Mouse (Mus musculus): ENCODE data around the gene Pnpla6.

Pnpla6 gene

GRCm38 (mm10) chr8:3507979-3508754, 7.0 kb upstream of the Pnpla6 start:
- DNase-seq (ENCODE audit: low read depth), result no peak

- no peak for DNase-seq (ENCODE audit: low read depth)
Measured at GRCm38 (mm10) chr8:3514681-3515247, 420 bp upstream of the Pnpla6 start.

DNA sequence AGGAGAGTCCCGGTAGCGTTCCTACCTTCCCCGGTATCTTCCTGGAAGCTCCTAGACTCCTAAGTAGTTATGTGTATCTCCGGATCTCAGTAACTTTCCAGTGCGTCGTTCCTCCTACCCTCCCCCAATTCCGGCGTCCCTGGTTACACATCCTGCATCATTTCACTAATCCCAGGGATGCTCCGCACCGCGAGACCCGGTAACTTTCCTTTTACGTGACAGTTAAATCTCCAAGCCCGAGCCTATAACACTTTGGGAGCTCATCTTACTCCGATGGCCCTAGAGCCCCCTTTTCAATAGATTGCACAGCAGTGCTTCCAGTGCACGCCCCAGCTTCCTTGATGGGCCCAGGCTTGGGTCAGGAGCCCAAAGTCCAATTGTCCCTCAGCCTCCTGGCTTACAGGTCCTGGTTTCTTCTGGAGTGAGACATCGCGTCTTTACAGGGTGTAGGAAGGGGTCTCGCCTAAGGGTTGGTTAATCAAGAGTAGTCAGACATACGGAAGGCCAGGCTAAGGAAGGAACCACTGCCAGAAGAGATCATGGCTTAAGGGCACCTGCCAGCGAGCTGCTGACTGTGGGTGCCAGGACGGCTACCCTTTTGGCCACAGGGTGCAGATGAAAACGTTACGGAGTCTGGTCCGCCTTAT, 710 bp downstream of the Pnpla6 start:
- peak; percentile 45 for DNase-seq (ENCODE audit: low read depth)

DNA sequence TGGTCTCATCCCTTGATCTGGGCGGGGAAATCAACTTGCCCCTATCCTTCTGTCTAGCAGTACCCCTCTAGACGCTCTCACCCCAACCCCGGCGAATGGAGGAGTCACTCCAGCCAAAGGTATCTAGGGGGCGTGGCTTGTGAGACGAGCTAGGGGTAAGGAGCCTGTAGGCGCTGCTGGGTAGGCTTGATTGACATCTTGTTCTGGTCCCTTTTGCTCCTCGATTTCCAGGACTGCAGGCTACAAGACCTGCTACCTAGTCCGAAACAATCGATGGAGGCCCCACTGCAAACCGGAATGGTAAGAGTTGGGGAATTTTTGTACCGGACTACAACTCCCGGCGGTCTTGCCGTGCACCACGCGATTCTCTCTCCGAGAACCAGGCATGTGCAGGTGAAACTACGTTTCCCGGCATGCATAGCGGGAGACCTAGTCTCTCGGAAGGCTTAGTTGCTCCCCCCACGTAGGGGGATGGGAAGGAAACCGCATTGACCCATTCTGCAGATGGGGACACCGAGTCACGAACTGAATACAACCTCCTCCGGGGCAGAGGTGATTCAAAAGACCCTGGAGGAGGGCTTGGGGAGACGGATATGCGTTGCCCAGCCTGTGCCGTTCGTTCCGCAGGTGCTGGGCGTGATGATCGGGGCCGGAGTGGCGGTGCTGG, 1.4 kb downstream of the Pnpla6 start:
- peak; percentile 83 for DNase-seq (ENCODE audit: low read depth)

- no peak for DNase-seq (ENCODE audit: low read depth)
Measured at GRCm38 (mm10) chr8:3517117-3517495, 1.9 kb downstream of the Pnpla6 start.

DNA sequence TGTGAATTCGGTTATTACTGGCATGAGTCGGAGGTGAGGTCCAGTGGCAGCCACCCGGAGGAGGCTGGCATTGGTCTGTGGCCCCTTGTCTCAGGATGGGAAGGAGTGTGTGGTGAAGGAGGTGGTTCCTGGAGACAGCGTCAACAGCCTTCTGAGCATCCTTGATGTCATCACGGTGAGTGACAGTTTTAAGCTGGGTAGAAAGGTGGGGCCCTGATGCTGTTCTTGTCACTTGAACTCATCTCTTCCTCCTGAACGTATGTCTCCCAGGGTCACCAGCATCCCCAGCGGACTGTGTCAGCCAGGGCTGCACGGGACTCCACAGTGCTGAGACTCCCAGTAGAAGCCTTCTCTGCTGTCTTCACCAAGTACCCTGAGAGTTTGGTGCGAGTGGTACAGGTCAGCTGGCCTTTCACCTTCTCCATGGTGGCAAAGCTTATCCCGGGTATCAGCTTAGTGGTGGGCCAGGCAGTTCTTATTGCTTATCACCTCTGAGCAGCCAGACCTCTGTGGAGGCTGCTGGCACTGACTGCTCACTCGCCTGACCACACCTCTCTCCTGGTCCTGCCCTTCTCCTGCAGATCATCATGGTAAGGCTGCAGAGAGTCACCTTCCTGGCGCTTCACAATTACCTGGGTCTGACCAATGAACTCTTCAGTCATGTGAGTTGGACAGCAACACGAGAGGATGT, 7.0 kb downstream of the Pnpla6 start:
- no peak for DNase-seq (ENCODE audit: low read depth)

- no peak for DNase-seq (ENCODE audit: low read depth)
Measured at GRCm38 (mm10) chr8:3530816-3531215, 15.6 kb downstream of the Pnpla6 start.

DNA sequence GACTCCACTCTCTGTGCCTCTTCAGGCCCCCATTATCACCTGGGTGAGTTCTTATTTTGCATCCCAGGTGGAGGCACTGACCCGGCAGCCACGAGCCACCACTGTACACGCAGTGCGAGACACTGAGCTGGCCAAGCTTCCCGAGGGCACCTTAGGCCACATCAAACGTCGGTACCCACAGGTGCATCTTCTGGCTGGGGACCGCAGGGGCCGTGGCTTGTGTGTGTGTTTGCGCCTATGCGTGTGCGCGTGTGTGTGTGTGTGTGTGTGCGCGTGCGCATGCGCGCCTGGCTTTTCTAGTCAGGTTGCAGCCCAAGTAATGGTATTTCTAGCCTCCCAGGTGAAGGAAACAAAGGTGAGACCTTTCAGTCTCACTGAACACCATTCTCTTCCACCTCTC, 16.8 kb downstream of the Pnpla6 start:
- no peak for DNase-seq (ENCODE audit: low read depth)

- DNase-seq (ENCODE audit: low read depth), result peak; percentile 35
Measured at GRCm38 (mm10) chr8:3536053-3536841, 21.1 kb downstream of the Pnpla6 start.

DNA sequence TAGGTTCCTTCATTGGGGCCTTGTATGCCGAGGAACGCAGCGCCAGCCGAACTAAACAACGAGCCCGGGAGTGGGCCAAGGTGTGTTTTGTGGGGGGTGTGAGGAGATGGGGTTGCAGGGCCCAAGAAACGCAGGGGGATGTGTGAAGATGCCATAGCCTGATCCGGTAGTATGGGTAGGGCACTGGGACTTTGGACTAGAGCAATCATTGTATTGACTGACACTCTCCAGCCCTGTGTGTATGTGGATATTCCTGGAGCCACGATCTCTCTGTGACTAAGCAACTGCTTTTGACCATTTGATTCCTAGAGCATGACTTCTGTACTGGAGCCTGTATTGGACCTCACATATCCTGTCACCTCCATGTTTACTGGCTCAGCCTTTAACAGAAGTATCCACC, 21.8 kb downstream of the Pnpla6 start:
- DNase-seq (ENCODE audit: low read depth), result no peak

DNA sequence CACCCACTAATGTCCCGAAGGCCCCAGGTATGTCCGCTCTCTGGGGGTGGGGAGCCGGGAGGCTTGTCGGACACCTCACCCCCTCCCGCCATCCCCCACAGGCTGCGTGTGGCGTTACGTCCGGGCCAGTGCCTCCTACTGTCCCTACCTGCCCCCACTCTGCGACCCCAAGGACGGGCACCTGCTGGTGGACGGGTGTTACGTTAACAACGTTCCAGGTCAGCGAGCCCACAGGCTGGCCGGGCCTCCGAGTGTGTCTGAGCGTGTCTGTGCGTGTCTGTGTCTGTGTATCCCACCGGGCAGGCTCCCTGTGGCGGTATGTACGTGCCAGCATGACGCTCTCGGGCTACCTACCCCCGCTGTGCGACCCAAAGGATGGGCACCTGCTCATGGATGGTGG, 22.5 kb downstream of the Pnpla6 start:
- no peak for DNase-seq (ENCODE audit: low read depth)

DNA sequence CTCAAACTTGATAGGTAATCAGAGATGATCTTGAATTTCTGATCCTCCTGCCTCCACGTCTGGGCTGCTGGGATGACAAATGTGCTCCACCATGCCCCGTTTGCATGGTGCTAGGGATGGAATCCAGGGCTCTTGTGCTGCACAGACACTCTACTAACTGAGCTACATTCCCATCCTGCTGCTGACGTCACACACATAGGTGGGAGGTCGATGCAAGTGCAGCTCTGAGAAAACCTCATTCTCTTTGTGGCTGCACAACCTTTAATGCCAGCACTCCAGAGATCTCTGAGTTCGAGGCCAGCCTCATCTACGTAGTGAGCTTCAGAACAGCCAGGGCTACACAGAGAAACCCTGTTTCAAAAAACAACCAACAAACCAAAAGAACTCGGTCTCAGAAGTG, 24.0 kb downstream of the Pnpla6 start:
- no peak for DNase-seq (ENCODE audit: low read depth)

- DNase-seq (ENCODE audit: low read depth), result no peak
Measured at GRCm38 (mm10) chr8:3540076-3540475, 24.9 kb downstream of the Pnpla6 start.

DNA sequence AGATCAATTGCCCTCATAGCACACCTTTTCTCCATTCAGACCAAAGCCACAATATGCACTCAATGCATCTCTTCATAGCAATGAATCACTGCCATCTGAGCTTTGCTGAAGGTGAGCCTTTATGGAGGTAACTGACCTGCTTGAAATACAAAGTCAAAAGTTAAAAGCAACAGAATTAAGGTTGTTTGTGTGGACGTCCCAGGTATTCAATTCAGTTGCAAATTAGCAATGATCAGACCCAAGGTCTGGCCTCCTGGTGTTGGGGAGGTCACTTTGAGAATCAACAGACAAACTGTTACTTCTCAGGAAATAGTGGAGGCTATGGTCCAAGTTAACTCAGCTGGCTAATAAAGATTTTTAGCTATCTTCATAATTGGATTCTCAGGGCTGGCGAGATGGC, 31.3 kb downstream of the Pnpla6 start:
- DNase-seq (ENCODE audit: low read depth), result no peak

DNA sequence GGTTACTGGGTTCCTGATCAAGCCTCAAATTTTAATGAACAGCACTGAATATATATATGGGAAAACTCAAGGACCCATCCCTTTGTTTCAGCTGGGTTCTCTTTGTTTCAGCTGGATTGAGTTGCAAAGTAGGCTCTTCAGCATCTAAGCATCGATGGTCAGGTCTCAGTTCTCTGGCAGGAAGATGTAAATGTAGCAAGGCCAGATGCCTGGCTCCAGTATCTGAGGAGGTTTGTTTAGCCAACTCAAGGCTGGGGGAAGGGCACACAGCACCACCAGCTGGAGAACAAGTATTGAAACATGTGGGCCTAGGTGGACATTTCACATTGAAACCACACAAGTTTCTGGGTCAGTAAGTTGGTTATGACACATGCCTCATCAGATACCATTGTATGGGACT, 37.1 kb downstream of the Pnpla6 start:
- DNase-seq (ENCODE audit: low read depth), result peak; percentile 25

DNA sequence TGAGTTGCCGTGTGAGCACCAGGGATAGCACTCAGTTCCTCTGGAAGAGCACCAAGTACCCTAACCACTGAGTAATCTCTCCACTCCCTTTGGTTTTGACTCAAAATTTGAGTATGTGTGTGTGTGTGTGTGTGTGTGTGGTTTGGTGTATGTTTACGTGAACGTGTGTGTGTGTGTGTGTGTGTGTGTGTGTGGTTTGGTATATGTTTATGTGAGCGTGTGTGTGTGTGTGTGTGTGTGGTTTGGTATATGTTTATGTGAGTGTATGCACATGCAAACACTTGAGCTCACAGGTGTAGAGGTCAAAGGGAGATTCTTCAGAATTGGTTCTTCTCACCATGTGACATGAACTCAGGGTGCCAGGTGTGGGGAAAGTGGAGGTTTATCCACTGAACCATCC, 40.9 kb downstream of the Pnpla6 start:
- DNase-seq (ENCODE audit: low read depth), result peak; percentile 50

DNA sequence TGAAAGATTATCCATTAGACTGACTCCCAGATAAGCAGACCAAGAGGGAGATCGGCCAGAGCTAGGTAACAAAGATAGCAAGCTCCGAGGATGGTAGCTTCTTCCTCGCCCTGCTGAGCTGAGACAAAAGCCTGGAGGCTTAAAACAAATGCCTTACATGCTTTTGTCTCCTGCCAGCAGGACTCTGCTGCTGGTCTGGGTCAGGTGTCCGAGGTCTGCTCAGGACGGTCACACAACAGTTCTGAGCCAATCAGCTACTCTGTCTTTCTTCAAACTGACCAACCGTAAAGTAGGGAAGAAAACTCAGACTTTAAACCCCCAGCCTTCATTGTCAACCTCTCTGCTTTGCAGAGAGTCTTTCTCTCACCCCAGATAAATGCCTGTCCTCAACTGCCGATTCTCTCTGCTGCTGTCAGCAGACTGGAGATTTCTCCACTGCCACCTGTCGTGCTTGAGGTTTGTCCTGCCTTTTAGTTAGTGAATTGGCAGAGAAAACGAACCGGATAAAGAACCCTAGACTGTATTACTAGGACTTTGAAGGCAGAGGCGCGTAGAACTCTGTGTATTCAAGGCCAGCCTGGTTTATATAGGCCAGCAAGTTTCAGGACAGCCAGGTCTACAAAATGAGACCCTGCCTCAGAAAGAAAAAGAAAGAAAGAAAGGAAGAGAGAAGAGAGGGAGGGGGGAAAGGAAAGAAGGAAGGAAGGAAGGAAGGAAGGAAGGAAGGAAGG, 52.6 kb downstream of the Pnpla6 start, which contains the start of gene C330021F23Rik:
Gene C330021F23Rik (plus strand): TSS at position 350 of the 731 bp plus-strand sequence.
- no peak for DNase-seq (ENCODE audit: low read depth)

DNA sequence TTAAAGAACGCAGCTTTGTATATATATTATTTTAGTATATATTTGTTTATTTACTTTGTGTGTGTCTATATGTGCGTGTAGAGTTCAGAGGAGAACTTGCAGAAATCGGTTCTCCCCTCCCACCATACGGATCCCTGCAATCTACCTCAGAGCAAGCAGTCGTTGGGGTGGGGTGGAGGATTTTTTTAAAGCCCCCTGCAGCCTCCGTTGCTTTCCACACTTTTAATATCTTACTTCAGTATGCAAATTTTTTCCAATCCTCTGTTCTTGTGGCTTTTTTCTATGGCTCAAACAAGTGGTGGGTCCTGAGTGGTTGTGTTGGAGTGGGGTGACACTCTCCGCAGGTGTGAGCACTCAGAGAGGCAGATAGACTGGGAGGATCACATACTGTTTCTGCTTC, 53.2 kb downstream of the Pnpla6 start:
- DNase-seq (ENCODE audit: low read depth), result no peak

DNA sequence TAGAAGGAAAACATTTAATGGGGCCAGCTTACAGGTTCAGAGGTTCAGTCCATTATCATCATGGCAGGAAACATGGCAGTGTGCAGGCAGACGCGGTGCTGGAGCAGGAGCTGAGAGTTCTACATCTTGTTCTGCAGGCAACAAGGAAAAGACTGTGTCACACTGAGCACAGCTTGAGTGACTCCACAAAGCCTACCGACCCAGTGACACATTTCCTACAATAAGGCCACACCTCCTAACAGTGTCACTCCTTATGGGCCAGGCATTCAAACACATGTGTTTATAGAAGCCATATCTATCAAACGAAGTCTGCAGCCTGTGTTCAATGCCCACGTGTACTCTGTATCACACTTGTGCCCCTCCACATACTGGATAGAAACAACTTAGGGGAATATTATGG, 54.6 kb downstream of the Pnpla6 start:
- peak; percentile 51 for DNase-seq (ENCODE audit: low read depth)

GRCm38 (mm10) chr8:3574546-3574945, 59.4 kb downstream of the Pnpla6 start:
- DNase-seq (ENCODE audit: low read depth), result no peak
